ENCODE assay signal across 30 mouse cellular contexts in genomic region chr3:88128056-88128455, GRCm38 (mm10). TPM values are rescaled to one million over a fixed set of nuclear protein-coding genes. Genes with fewer than 3 reads are reported as not detected.
"Had no signal": no experiment of that assay in that cellular context is flagged by ENCODE, and none has a peak within 500 bp of the region (broad histone marks: within the 10 kb centered on the region; RNA-seq: fewer than 3 reads in every experiment).

No protein-coding gene starts in this region.

- H3K36me3 ChIP-seq: liver, embryonic 13.5 days; midbrain, embryonic 13.5 days; neural tube, embryonic 13.5 days; stomach, embryonic 15.5 days had no signal

- H3K4me3 ChIP-seq: layer of hippocampus, adult 2 months; liver, embryonic 13.5 days; midbrain, embryonic 13.5 days; myocyte; neural tube, embryonic 13.5 days; stomach, embryonic 15.5 days had no signal

- H3K9me3 ChIP-seq: liver, embryonic 13.5 days; midbrain, embryonic 13.5 days; neural tube, embryonic 13.5 days; stomach, embryonic 15.5 days had no signal

- H3K27ac ChIP-seq: layer of hippocampus, adult 2 months; liver, embryonic 13.5 days; macrophage; midbrain, embryonic 13.5 days; neural tube, embryonic 13.5 days; stomach, embryonic 15.5 days had no signal

- H3K9ac ChIP-seq: liver, embryonic 13.5 days; midbrain, embryonic 13.5 days; neural tube, embryonic 13.5 days; stomach, embryonic 15.5 days had no signal

- H3K4me1 ChIP-seq: liver, embryonic 13.5 days; midbrain, embryonic 13.5 days; neural tube, embryonic 13.5 days had no signal

- DNase-seq: kidney, adult 18-20 months; kidney, adult 9 months; kidney, postnatal 25 days; layer of hippocampus, adult 9-11 months; liver, embryonic 13.5 days; lung, adult 2 months; retina, postnatal 1 day; right cerebral cortex, postnatal 25 days; spleen, adult 18-20 months had no signal

- H3K27me3 ChIP-seq: liver, embryonic 13.5 days; midbrain, embryonic 13.5 days; neural tube, embryonic 13.5 days; stomach, embryonic 15.5 days had no signal

RNA-seq across cellular contexts. Expression of gene Iqgap3, which starts 46.3 kb away (rescaled TPM):
- total RNA-seq: monocyte, adult 5-6 weeks; neutrophil, adult 5-6 weeks had no signal

RNA-seq across cellular contexts. Expression of gene Ttc24, which starts 50.0 kb away (rescaled TPM):
- total RNA-seq: layer of hippocampus, adult 2 months; layer of hippocampus, postnatal 25 days; left cerebral cortex, adult 18-20 months; left cerebral cortex, postnatal 25 days; liver, adult 2 months; megakaryocyte, adult 5-6 weeks; monocyte, adult 5-6 weeks; neutrophil, adult 5-6 weeks had no signal
- polyA plus RNA-seq: intestine, embryonic 16.5 days; kidney, embryonic 16.5 days; large intestine, adult 2 months; limb, embryonic 11.5 days; limb, embryonic 14.5 days; liver, adult 2 months; liver, embryonic 13.5 days; liver, embryonic 16.5 days; lung, adult 2 months; lung, embryonic 16.5 days; macrophage; midbrain, embryonic 13.5 days; midbrain, embryonic 16.5 days; myocyte; neural tube, embryonic 13.5 days; stomach, embryonic 15.5 days had no signal
